Mouse (Mus musculus) hindbrain, embryonic 15.5 days (tissue): ENCODE measurements around the gene Hsd17b10. TPM values are rescaled to one million over a fixed set of nuclear protein-coding genes. Genes with fewer than 3 reads are reported as not detected.

Experiments used
- ATAC-seq: fragments of 200-750 bp; cut with Nextera tagmentation; 2 replicates; pipeline ENCODE4 v1.8.0; 2017; ENCODE audit warnings: low read depth, moderate number of reproducible peaks, moderate TSS enrichment; ENCODE audit not compliant: low FRiP score
- H3K27ac ChIP-seq: fragments of 300-500 bp; sonication (generic); replicated peaks from 2 replicates; pipeline ENCODE4 v1.5.1; 2015; ENCODE audit warnings: mild to moderate bottlenecking, inconsistent platforms
- H3K27me3 ChIP-seq: fragments of 300-500 bp; sonication (generic); 2 replicates; pipeline ENCODE4 v1.6.1; 2015; ENCODE audit warnings: control low read depth, inconsistent platforms
- H3K36me3 ChIP-seq: fragments of 300-500 bp; sonication (generic); 2 replicates; pipeline ENCODE4 v1.6.1; 2015; ENCODE audit warnings: control low read depth, inconsistent platforms
- H3K4me1 ChIP-seq: fragments of 300-500 bp; sonication (generic); replicated peaks from 2 replicates; pipeline ENCODE4 v1.6.1; 2015; ENCODE audit warnings: control low read depth, inconsistent platforms
- H3K4me2 ChIP-seq: fragments of 300-500 bp; sonication (generic); 2 replicates; pipeline ENCODE4 v1.6.1; 2015; ENCODE audit warnings: moderate library complexity, mild to moderate bottlenecking, inconsistent platforms
- H3K4me3 ChIP-seq: fragments of 300-500 bp; sonication (generic); 2 replicates; pipeline ENCODE4 v1.5.1; 2015; ENCODE audit warnings: mild to moderate bottlenecking, inconsistent platforms
- H3K9ac ChIP-seq: fragments of 300-500 bp; sonication (generic); 2 replicates; pipeline ENCODE4 v1.6.1; 2015; ENCODE audit warnings: inconsistent platforms
- H3K9me3 ChIP-seq: fragments of 300-500 bp; sonication (generic); 2 replicates; pipeline ENCODE4 v1.6.1; 2016; ENCODE audit warnings: control low read depth, inconsistent platforms
- WGBS: fragments of 180-500 bp; shearing (Covaris S2); methylation state at CpG from one replicate; pipeline ENCODE4 v1.1.7; 2015; 5-methylcytosine and 5-hydroxymethylcytosine counted together
- polyA plus RNA-seq: library from polyadenylated mRNA; unstranded; fragments of >200 nt; fragmentation: Nextera tagmentation; extraction: Ambion mirVana; gene quantifications from 2 replicates; pipeline ENCODE4 v1.2.1, GENCODE M21; 2015

The Hsd17b10 gene
- polyA plus RNA-seq, 1 experiment from 2014 or later: 114 TPM

DNA sequence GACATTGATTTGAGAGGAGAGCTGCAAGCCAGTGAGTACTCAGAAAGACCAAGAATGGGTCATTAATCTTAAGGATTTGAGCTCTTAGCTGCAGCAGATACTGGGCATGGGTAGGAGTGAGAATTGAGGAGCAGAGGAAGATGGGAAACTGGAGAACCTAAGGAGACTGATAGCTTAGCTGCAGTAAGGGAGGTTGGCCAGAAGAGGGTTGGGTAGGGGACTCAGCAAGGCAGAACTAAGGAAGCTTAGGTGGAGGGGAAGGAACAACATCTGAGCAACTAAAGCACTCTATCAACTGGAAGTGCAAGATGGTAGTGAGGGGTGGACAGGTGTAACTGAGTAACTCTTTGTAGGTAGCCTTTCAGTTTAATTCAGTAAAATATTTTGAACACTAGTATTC, 45.6 kb downstream of the Hsd17b10 start:
- no peak overlapping the region for H3K27ac ChIP-seq
- H3K4me1 ChIP-seq: no peaks in the 10 kb centered on the region
- H3K36me3 ChIP-seq: no peaks in the 10 kb centered on the region
- no peak for ATAC-seq
- no peak overlapping the region for H3K4me2 ChIP-seq
- no peak overlapping the region for H3K4me3 ChIP-seq
- no peak overlapping the region for H3K9ac ChIP-seq
- H3K27me3 ChIP-seq: peaks cover 21% of the 10 kb centered on the region; the same call in 1 of the 2 replicates
- no peaks in the 10 kb centered on the region for H3K9me3 ChIP-seq

DNA sequence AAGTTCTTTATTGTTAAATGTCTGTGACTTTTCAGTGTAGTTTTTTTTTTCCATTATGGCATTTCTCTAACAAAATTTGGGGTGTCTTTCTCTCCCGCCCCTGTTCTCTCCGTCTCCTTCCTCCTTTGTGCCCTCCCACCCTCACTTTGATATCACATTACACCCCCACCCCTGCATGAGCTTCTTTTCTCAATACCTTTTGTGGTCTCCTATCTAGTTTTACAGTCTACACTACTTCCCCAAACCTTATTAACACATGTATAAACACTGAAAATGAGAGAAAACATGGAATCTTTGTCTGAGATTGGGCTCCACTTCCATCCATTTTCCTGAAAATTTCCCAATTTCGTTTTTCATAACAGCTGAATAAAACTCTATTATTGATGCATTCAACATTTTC, 50.9 kb downstream of the Hsd17b10 start:
- H3K27ac ChIP-seq: no peak overlapping the region
- H3K4me3 ChIP-seq: no peak overlapping the region
- H3K27me3 ChIP-seq: peaks cover 19% of the 10 kb centered on the region; the same call in 1 of the 2 replicates
- H3K4me2 ChIP-seq: no peak overlapping the region
- ATAC-seq: no peak
- no peaks in the 10 kb centered on the region for H3K36me3 ChIP-seq
- 71% methylated on average over 3 of the region's 3 CpGs for WGBS
- H3K9me3 ChIP-seq: no peaks in the 10 kb centered on the region
- H3K9ac ChIP-seq: no peak overlapping the region
- H3K4me1 ChIP-seq: no peaks in the 10 kb centered on the region

Other genes with a start within 250 kb of the Hsd17b10 start
- gene Huwe1, start 201.0 kb upstream of the Hsd17b10 start, polyA plus RNA-seq: 44.8 and 49.7 TPM in 2 replicates
- 2.0 and 2.5 TPM in 2 replicates for gene Ribc1, start 14.4 kb downstream of the Hsd17b10 start, polyA plus RNA-seq
- 70.7 and 77.4 TPM in 2 replicates for gene Smc1a, start 14.6 kb downstream of the Hsd17b10 start, polyA plus RNA-seq
- 6.9 and 8.7 TPM in 2 replicates for gene Iqsec2, start 142.4 kb downstream of the Hsd17b10 start, polyA plus RNA-seq
- gene Kdm5c, start 231.2 kb downstream of the Hsd17b10 start, polyA plus RNA-seq: 31.0 and 31.3 TPM in 2 replicates